In the genomic region with DNA sequence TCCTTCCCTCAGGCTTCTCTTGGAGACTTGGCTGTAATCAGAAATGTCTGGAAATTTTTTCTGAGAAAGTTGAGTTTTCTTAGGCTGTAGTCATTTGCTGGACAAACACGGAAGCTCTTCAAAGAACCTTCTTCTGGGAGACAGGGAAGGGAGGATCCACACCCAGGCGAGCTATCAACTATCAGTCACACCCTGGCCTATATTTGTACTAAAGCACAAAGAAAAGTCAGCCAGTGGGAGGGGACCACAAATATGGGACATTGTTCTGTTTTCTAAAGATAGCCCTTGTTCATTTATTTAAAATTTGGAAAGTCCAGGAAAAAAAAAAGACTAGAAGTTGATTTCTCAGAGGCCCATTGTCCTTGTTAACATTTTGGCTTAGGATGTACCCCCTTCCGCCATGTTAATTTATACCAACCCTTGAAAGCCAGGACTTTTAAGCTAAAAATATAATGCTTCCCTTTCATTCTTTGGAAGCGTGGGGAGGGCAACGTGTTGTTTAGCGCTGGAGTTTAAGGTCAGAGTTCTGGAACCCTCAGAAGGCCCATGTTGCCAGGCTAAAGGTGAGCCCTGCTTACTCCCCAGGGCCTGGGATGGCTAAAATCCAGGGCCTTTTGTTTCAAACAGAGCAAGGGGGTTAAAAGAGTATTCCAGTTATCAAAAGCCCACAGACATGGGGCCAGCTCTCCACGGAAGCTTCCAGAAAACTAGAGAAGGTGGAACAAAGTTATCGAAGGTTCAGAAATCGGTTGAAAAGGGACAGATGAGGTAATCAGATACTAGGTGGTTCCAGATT, we compare ENCODE assay signal across 10 mouse cellular contexts.
DNase-seq lines count a peak whose midpoint lies in the region; ATAC-seq and TF ChIP-seq lines count a peak whose summit lies in the region.
"Had no signal": no experiment of that assay in that cellular context is flagged by ENCODE, and none has a peak within 500 bp of the region (broad histone marks: within the 10 kb centered on the region; RNA-seq: fewer than 3 reads in every experiment).

No protein-coding gene starts in this region.

- DNase-seq in kidney, adult 2 months = peak; percentile 75
- DNase-seq in kidney, postnatal 4 days = no peak
- DNase-seq in spleen, adult 12 weeks (ENCODE audit: low spot score) = no peak
- DNase-seq in frontal cortex, postnatal 10 days (ENCODE audit: low spot score in 2 of 2) = no peak
- no peak for DNase-seq in frontal cortex, postnatal 36 days (ENCODE audit: low spot score in 2 of 2)
- DNase-seq: cerebellum, adult 11-12 months; layer of hippocampus, postnatal 36 days had no signal

- ATAC-seq in embryonic facial prominence, embryonic 13.5 days (ENCODE audit: insufficient number of reproducible peaks, insufficient read depth, low FRiP score, low TSS enrichment, low read depth) = no peak
- no peak for ATAC-seq in intestine, embryonic 15.5 days
- no peak for ATAC-seq in liver, embryonic 16.5 days (ENCODE audit: low read depth)

- no peak for TF ChIP-seq CTCF in kidney, adult 2 months (conservative IDR thresholded peaks at IDR 0.05; ENCODE audit: insufficient read depth, insufficient read length, low read depth, low read length)

- no peaks in the 10 kb centered on the region for H3K27me3 ChIP-seq in kidney, adult 2 months (replicated peaks; ENCODE audit: control insufficient read depth, insufficient read depth, low read length)
- H3K27me3 ChIP-seq in embryonic facial prominence, embryonic 13.5 days = peaks cover 28% of the 10 kb centered on the region
- H3K27me3 ChIP-seq in intestine, embryonic 15.5 days (replicated peaks) = no peaks in the 10 kb centered on the region
- no peaks in the 10 kb centered on the region for H3K27me3 ChIP-seq in liver, embryonic 16.5 days (ENCODE audit: control insufficient read depth, insufficient read depth, low read depth, low read length)

- TF ChIP-seq POLR2A in kidney, adult 2 months (IDR thresholded peaks at IDR 0.05; ENCODE audit: low read depth, low read length) = no peak

- peak overlapping the region; percentile 81 for H3K27ac ChIP-seq in kidney, adult 2 months (ENCODE audit: insufficient read depth, low read depth, low read length)
- H3K27ac ChIP-seq in embryonic facial prominence, embryonic 13.5 days = peak overlapping the region; percentile 62; the same call in 1 of the 2 replicates
- no peak overlapping the region for H3K27ac ChIP-seq in intestine, embryonic 15.5 days
- no peak overlapping the region for H3K27ac ChIP-seq in liver, embryonic 16.5 days (ENCODE audit: low read length)

- H3K36me3 ChIP-seq in kidney, adult 2 months (ENCODE audit: control insufficient read depth, insufficient read depth, low read length) = no peaks in the 10 kb centered on the region
- no peaks in the 10 kb centered on the region for H3K36me3 ChIP-seq in embryonic facial prominence, embryonic 13.5 days
- H3K36me3 ChIP-seq in intestine, embryonic 15.5 days = no peaks in the 10 kb centered on the region
- no peaks in the 10 kb centered on the region for H3K36me3 ChIP-seq in liver, embryonic 16.5 days (ENCODE audit: control insufficient read depth, insufficient read depth)

- H3K4me2 ChIP-seq in embryonic facial prominence, embryonic 13.5 days = peak overlapping the region; percentile 58
- H3K4me2 ChIP-seq in intestine, embryonic 15.5 days (replicated peaks) = peak overlapping the region; percentile 32
- peak overlapping the region; percentile 62 for H3K4me2 ChIP-seq in liver, embryonic 16.5 days (ENCODE audit: low read depth, low read length)

- peaks cover 25% of the 10 kb centered on the region for H3K4me1 ChIP-seq in kidney, adult 2 months (ENCODE audit: control insufficient read depth, insufficient read depth, low read length)
- H3K4me1 ChIP-seq in embryonic facial prominence, embryonic 13.5 days = peaks cover 20% of the 10 kb centered on the region
- H3K4me1 ChIP-seq in intestine, embryonic 15.5 days (replicated peaks) = 0 out of 2 replicates have a peak, but pooled peaks cover 8% of the 10 kb centered on the region
- peaks cover 17% of the 10 kb centered on the region for H3K4me1 ChIP-seq in liver, embryonic 16.5 days (ENCODE audit: control insufficient read depth, low read depth, low read length)

- no peak overlapping the region for H3K4me3 ChIP-seq in kidney, adult 2 months (ENCODE audit: insufficient read depth, low read depth, low read length)
- H3K4me3 ChIP-seq in embryonic facial prominence, embryonic 13.5 days = no peak overlapping the region
- H3K4me3 ChIP-seq in intestine, embryonic 15.5 days (replicated peaks) = no peak overlapping the region
- H3K4me3 ChIP-seq in liver, embryonic 16.5 days (ENCODE audit: low read depth, low read length) = no peak overlapping the region; the same call in 1 of the 2 replicates

- 53% methylated on average over 9 of the region's 9 CpGs for WGBS in kidney, adult 2 months
- 67% methylated on average over 9 of the region's 9 CpGs for WGBS in embryonic facial prominence, embryonic 13.5 days
- WGBS in intestine, embryonic 15.5 days = 79% methylated on average over 9 of the region's 9 CpGs
- 48% methylated on average over 9 of the region's 9 CpGs for WGBS in liver, embryonic 16.5 days (ENCODE audit: insufficient replicate concordance)

- H3K9me3 ChIP-seq in embryonic facial prominence, embryonic 13.5 days = no peaks in the 10 kb centered on the region
- no peaks in the 10 kb centered on the region for H3K9me3 ChIP-seq in intestine, embryonic 15.5 days
- H3K9me3 ChIP-seq in liver, embryonic 16.5 days (replicated peaks; ENCODE audit: control insufficient read depth, low read length) = no peaks in the 10 kb centered on the region

- no peak overlapping the region for H3K9ac ChIP-seq in embryonic facial prominence, embryonic 13.5 days
- H3K9ac ChIP-seq in intestine, embryonic 15.5 days = no peak overlapping the region
- no peak overlapping the region for H3K9ac ChIP-seq in liver, embryonic 16.5 days (ENCODE audit: low read depth, low read length)

Comparison
In these comparisons a context has a peak if more than half of its experiments do, and no peak if none do; other contexts are left out.
1. H3K27ac ChIP-seq: peak in kidney, adult 2 months (single experiment) and embryonic facial prominence, embryonic 13.5 days (single experiment); none in intestine, embryonic 15.5 days (single experiment) and liver, embryonic 16.5 days (single experiment).
2. Peak in every context shown above with its lines, with median percentiles within 50 percentile points of each other: H3K4me2 ChIP-seq.